Mouse (Mus musculus) heart, adult 2 months (tissue): ENCODE measurements around the gene AC140267.1. TPM values are rescaled to one million over a fixed set of nuclear protein-coding genes. Genes with fewer than 3 reads are reported as not detected.

Source experiments
- DNase-seq, 2 experiments: peaks; one replicate each; pipeline ENCODE4 v3.0.0; 2021
- H3K27ac ChIP-seq: fragments of 200-600 bp; 2 replicates; pipeline ENCODE4 v1.8.1; 2022
- H3K27me3 ChIP-seq: fragments of 200-500 bp; 2 replicates; pipeline ENCODE4 v1.6.1; 2012; ENCODE audit warnings: mild to moderate bottlenecking, low read length, inconsistent platforms, mixed read lengths; ENCODE audit not compliant: control insufficient read depth, insufficient read depth
- H3K36me3 ChIP-seq: fragments of 200-500 bp; 2 replicates; pipeline ENCODE4 v1.6.1; 2012; ENCODE audit warnings: low read length, inconsistent platforms; ENCODE audit not compliant: control insufficient read depth, insufficient read depth
- H3K4me1 ChIP-seq: fragments of 200-500 bp; 2 replicates; pipeline ENCODE4 v1.6.1; 2011; ENCODE audit warnings: low read length; ENCODE audit not compliant: control insufficient read depth, insufficient read depth
- H3K4me3 ChIP-seq: fragments of 200-600 bp; 2 replicates; pipeline ENCODE4 v1.8.1; 2022
- H3K79me2 ChIP-seq: fragments of 200-500 bp; replicated peaks from 2 replicates; pipeline ENCODE4 v1.6.1; 2012; ENCODE audit warnings: mild to moderate bottlenecking, inconsistent platforms, low read length, moderate library complexity, mixed read lengths; ENCODE audit not compliant: control insufficient read depth, insufficient read depth
- H3K9ac ChIP-seq: fragments of 200-500 bp; 2 replicates; pipeline ENCODE4 v1.6.1; 2012; ENCODE audit warnings: low read depth, mild to moderate bottlenecking, control low read depth, inconsistent platforms, low read length, mixed read lengths
- CTCF ChIP-seq: fragments of 200-600 bp; IDR thresholded peaks from 2 replicates; pipeline ENCODE4 v1.8.1; 2022; ENCODE audit warnings: antibody characterized with exemption, mild to moderate bottlenecking, moderate library complexity
- EP300 ChIP-seq: fragments of 200-500 bp; IDR thresholded peaks from 2 replicates; pipeline ENCODE4 v1.6.1; 2011; ENCODE audit warnings: low read depth, low read length, control low read depth; ENCODE audit not compliant: insufficient read depth
- POLR2A ChIP-seq: fragments of 200-500 bp; IDR thresholded peaks from 2 replicates; pipeline ENCODE4 v1.6.1; 2011; ENCODE audit warnings: mild to moderate bottlenecking, low read depth, low read length, control low read depth; ENCODE audit not compliant: insufficient read depth
- WGBS: fragments of 180-500 bp; shearing (Covaris S2); methylation state at CpG from one replicate; pipeline ENCODE4 v1.1.7; 2018; 5-methylcytosine and 5-hydroxymethylcytosine counted together
- intact Hi-C: fragments of 180-260 bp; cut with DNase I; formaldehyde crosslinking; loops from one replicate; pipeline ENCODE4 v1.15.1; 2025
- polyA plus RNA-seq: library from polyadenylated mRNA; depleted of rRNA; stranded (reverse); fragments of >200 nt; gene quantifications from 2 replicates; pipeline ENCODE4 v1.2.3, GENCODE M21; 2012
- total RNA-seq, 2 experiments: library from RNA; stranded (reverse); gene quantifications; 2 replicates each; pipeline ENCODE4 v1.2.3; 2021

AC140267.1 gene
- total and polyA plus RNA-seq, 3 experiments: 10.3 to 29.5 TPM; not detected in 1

DNA sequence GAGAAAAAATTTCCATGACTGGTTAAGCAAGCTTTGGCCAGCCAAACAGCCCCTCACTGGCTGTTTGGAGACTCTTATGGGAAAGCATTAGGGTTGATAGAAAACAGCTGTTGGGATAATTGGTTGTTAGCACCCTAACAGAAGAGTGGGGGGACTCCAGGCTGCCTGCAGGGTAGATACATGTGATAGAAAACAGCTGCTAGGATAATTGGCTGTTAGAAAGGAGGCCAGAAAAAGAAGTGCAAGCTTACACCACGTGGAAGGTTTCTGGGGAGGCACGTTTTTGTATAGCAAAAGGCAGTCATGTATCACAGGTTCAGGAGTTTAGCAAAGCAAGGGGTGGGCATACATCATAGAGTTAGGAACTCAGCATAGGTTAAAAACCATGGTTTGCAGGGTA, 17.9 kb downstream of the AC140267.1 start:
- WGBS: 52% methylated on average over 2 of the region's 2 CpGs
- Histone ChIP-seq H3K27me3 (no peaks in the 10 kb centered on the region), H3K27ac (peak overlapping the region; percentile 99; the same call in 1 of the 2 replicates), H3K79me2 (no peaks in the 10 kb centered on the region), H3K36me3 (peaks cover 20% of the 10 kb centered on the region), H3K9ac (no peak overlapping the region), H3K4me1 (peaks cover 14% of the 10 kb centered on the region), H3K4me3 (no peak overlapping the region)
- DNase-seq: no peak
- no peak for TF ChIP-seq POLR2A
- no peak for TF ChIP-seq EP300
- no peak for TF ChIP-seq CTCF
- intact Hi-C loops: loop anchor here (10.0 kb wide), 2 partner anchors 309 to 941 kb away; partner anchors contain the start of gene Mrtfa

DNA sequence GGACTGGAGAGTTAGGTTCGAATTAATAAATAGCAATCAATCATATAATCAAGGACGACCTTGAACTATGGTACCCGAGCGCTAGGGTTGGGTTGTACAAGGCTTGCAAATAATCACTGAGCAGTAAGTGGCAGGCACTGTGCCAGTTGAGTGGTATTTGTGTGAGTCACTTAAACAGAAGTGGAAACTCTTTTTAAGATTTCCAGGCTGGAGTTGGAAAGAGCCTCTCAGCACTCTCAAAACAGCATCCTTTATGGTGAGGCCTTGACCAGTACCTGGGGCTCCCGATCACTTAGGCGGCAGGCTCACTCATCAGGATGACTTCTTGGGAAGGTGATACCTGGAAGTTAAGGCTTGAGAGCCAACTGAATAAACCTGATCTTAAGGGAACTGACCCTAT, 18.6 kb downstream of the AC140267.1 start:
- H3K36me3 ChIP-seq: peaks cover 19% of the 10 kb centered on the region
- H3K27ac ChIP-seq: peak overlapping the region; percentile 99
- H3K4me3 ChIP-seq: peak overlapping the region; percentile 100
- intact Hi-C loops: loop anchor here (10.0 kb wide), 2 partner anchors 309 to 941 kb away; partner anchors contain the start of gene Mrtfa
- WGBS: 34% methylated on average over 6 of the region's 6 CpGs
- H3K4me1 ChIP-seq: peaks cover 16% of the 10 kb centered on the region
- no peaks in the 10 kb centered on the region for H3K27me3 ChIP-seq
- no peak for TF ChIP-seq CTCF
- TF ChIP-seq POLR2A: no peak
- no peak for TF ChIP-seq EP300
- H3K79me2 ChIP-seq: no peaks in the 10 kb centered on the region
- DNase-seq: no peak
- peak overlapping the region; percentile 58 for H3K9ac ChIP-seq

DNA sequence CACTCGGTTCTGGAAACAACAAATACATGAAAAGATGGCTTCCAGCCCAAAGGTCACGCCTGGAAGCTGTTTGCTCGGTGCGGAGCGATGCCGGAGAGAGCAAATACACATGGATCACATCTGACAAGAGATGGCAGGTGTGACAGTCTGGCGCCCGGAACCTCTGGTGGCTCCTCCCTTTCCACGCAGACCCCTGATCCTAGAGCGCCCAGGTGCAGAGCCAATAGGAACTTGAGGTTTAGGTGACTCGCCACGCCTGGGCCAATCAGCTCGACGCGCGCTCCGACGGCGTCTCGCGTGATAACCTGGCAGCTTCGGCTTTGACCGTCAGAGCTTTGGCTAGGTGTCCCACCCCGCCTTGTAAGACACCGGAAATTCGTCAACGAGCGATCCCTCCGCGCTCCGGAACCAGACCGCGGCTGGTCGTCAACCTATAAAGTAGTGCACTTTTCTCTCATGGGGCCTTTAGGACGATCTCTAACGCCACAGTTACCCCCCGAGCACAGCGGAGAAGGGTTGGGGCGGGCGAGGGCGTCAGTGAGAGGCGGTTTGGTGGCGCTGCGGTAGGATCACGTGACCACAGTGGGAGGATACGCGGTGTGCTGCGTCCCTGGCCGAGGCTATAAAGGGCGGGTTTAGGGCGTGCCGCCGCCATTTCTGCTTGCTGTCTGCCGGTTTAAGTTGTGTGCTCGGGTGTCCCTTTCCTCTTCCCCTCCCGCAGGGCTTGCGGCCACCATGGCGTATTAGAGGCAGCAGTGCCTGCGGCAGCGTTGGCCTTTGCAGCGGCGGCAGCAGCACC, 19.4 kb downstream of the AC140267.1 start, which contains the start of gene Atf4:
Gene Atf4, plus strand, starts transcription at position 338 of the 799 bp plus-strand sequence.
- Histone ChIP-seq H3K27ac (peak within 1 kb of the TSS; percentile 99), H3K36me3 (peaks cover 19% of the 10 kb centered on the region), H3K4me1 (peaks cover 16% of the 10 kb centered on the region), H3K79me2 (no peaks in the 10 kb centered on the region), H3K27me3 (no peaks in the 10 kb centered on the region), H3K9ac (peak within 1 kb of the TSS; percentile 98), H3K4me3 (peak within 1 kb of the TSS; percentile 100)
- peak; percentile 94 for TF ChIP-seq EP300
- TF ChIP-seq POLR2A: peak; percentile 100
- no peak for TF ChIP-seq CTCF
- peak; percentile 97 to 98 for DNase-seq
- WGBS: under 1% methylated on average over 59 of the region's 62 CpGs
- intact Hi-C loops: loop anchor here (1.0 to 10.0 kb wide), 3 partner anchors 21 to 940 kb away; partner anchors contain the start of genes Mief1 and Mrtfa

DNA sequence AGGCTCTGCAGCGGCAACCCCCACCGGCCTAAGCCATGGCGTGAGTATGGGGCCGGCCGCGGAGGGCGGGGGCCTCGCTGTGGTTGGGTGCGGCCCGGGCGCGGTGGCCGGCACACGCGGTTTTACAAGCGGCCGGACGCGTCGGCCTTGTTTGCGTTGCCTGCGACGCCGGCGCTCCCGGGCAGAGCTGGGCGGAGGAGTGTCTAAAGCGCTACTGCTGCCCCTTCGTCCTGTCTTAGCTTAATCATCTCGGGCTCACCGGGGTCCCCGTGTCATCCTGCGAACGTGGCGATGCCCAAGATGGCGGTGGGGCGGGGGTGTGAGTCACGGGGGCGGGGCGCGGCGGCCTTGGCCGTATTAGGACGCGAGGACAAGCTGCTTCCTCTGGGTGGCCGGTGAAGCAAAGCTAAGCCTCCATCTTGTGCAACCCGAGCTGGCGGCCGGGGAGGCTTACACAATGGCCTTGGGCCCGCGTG, 20.0 kb downstream of the AC140267.1 start:
- Histone ChIP-seq H3K4me1 (peaks cover 16% of the 10 kb centered on the region), H3K36me3 (peaks cover 19% of the 10 kb centered on the region), H3K4me3 (peak overlapping the region; percentile 100), H3K79me2 (no peaks in the 10 kb centered on the region), H3K27ac (peak overlapping the region; percentile 99), H3K27me3 (no peaks in the 10 kb centered on the region), H3K9ac (peak overlapping the region; percentile 98)
- peak; percentile 85 to 87 for DNase-seq
- intact Hi-C loops: loop anchor here (1.0 to 10.0 kb wide), 3 partner anchors 21 to 939 kb away; partner anchors contain the start of genes Mief1 and Mrtfa
- TF ChIP-seq CTCF (peak; percentile 23; the same call in 1 of the 2 replicates), EP300 (no peak)
- WGBS: under 1% methylated on average over 51 of the region's 51 CpGs

DNA sequence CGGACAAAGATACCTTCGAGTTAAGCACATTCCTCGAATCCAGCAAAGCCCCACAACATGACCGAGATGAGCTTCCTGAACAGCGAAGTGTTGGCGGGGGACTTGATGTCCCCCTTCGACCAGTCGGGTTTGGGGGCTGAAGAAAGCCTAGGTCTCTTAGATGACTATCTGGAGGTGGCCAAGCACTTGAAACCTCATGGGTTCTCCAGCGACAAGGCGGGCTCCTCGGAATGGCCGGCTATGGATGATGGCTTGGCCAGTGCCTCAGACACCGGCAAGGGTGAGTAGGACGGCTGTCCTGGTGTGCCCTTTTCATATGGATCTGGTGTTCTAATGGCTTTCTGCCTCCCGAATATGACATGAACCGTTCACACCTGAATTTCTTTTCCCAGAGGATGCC, 20.6 kb downstream of the AC140267.1 start:
- DNase-seq: no peak
- peak overlapping the region; percentile 83 for H3K9ac ChIP-seq
- no peak for TF ChIP-seq EP300
- TF ChIP-seq CTCF: no peak
- TF ChIP-seq POLR2A: no peak; the same call in 1 of the 2 replicates
- H3K27me3 ChIP-seq: no peaks in the 10 kb centered on the region
- peak overlapping the region; percentile 100 for H3K4me3 ChIP-seq
- 1% methylated on average over 16 of the region's 16 CpGs for WGBS
- peaks cover 19% of the 10 kb centered on the region for H3K36me3 ChIP-seq
- intact Hi-C loops: loop anchor here (10.0 kb wide), 2 partner anchors 311 to 939 kb away; partner anchors contain the start of gene Mrtfa
- peak overlapping the region; percentile 99 for H3K27ac ChIP-seq
- no peaks in the 10 kb centered on the region for H3K79me2 ChIP-seq
- H3K4me1 ChIP-seq: peaks cover 14% of the 10 kb centered on the region
